Mouse (Mus musculus) liver, postnatal 0 days (tissue): ENCODE measurements at regions not wholly inside any gene's neighbourhood (a gene's known extent, or its start where the extent isn't known, plus 50 kb on each side); places are given as distances from the start of the nearest gene placed in this dataset.

Experiments
- CTCF ChIP-seq: sonication (generic); IDR thresholded peaks from 2 replicates; pipeline ENCODE4 v1.5.1; 2016; ENCODE audit warnings: antibody characterized with exemption, low read depth
- EP300 ChIP-seq: IDR thresholded peaks from 2 replicates; pipeline ENCODE4 v1.6.1; 2016; ENCODE audit warnings: antibody characterized with exemption, low read depth, mild to moderate bottlenecking

GRCm38 (mm10) chr14:31973702-31974101, 55.1 kb upstream of the Galnt15 start:
- no peak for TF ChIP-seq EP300
- no peak for TF ChIP-seq CTCF
